Mouse (Mus musculus): ENCODE results near the gene Ugt1a10.

- no peak for TF ChIP-seq POLR2A (IDR thresholded peaks at IDR 0.05; ENCODE audit: borderline replicate concordance, extremely low read depth, insufficient read depth, insufficient read length, poor library complexity, severe bottlenecking)
- no peak for TF ChIP-seq CTCF (IDR thresholded peaks at IDR 0.05; ENCODE audit: borderline replicate concordance, extremely low read depth, insufficient read depth, insufficient read length)
Measured at GRCm38 (mm10) chr1:88055088-88055487, at the start of gene Ugt1a10.

Data from brain, embryonic 14.5 days (tissue).